Mouse (Mus musculus) lung, adult 2 months (tissue): Measurements from ENCODE around the gene Tarbp2.

Source experiments
- CTCF ChIP-seq: fragments of 200-500 bp; IDR thresholded peaks from 2 replicates; pipeline ENCODE4 v1.5.1; 2011; ENCODE audit warnings: mild to moderate bottlenecking, low read length, control low read depth; ENCODE audit not compliant: insufficient read depth
- POLR2A ChIP-seq: fragments of 200-500 bp; IDR thresholded peaks from 2 replicates; pipeline ENCODE4 v1.6.1; 2011; ENCODE audit warnings: low read depth, mild to moderate bottlenecking, control low read depth, low read length, borderline replicate concordance; ENCODE audit errors: extremely low read depth

DNA sequence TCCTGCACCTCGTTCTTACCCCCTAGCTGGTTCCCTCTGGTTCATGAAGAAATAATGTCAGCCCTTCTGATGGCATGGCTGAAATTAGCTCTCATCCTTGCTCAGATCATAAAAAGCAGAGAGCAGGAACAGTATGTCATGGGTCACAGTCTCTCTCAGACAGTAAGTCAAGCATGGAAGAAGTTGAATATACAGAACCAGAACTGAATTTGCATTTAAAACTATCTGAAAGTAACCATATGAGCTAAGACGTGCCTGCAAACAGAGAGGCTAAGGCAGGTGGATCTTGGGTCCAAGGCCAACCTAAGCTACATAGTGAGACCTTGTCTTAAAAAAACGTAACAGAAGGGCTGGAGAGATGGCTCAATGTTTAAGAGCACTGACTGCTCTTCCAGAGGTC is 5.0 kb upstream of the Tarbp2 start:
- TF ChIP-seq CTCF (no peak), POLR2A (no peak)
